Mouse (Mus musculus) left cerebral cortex, postnatal 10 days (tissue): ENCODE results near the gene Sac3d1. TPM values are rescaled to one million over a fixed set of nuclear protein-coding genes. Genes with fewer than 3 reads are reported as not detected.
A peak's percentile ranks its signal among the peaks of the same experiment; 100 is the strongest.

ENCODE experiments used
- DNase-seq, 2 experiments: peaks; one replicate each; pipeline ENCODE4 v3.0.0; 2021 to 2022; ENCODE audit warnings: low spot score in 2 of 2, mixed read lengths in 1 of 2; ENCODE audit errors: extremely low spot score in 1 of 2
- intact Hi-C: fragments of 180-260 bp; cut with DNase I; formaldehyde crosslinking; loops from one replicate; pipeline ENCODE4 v1.15.1; 2025
- total RNA-seq, 2 experiments: library from RNA; stranded (reverse); gene quantifications; 2 replicates each; pipeline ENCODE4 v1.2.3; 2021

Sac3d1 gene
- total RNA-seq, 2 experiments from 2014 or later: 23.0 to 24.7 TPM

DNA sequence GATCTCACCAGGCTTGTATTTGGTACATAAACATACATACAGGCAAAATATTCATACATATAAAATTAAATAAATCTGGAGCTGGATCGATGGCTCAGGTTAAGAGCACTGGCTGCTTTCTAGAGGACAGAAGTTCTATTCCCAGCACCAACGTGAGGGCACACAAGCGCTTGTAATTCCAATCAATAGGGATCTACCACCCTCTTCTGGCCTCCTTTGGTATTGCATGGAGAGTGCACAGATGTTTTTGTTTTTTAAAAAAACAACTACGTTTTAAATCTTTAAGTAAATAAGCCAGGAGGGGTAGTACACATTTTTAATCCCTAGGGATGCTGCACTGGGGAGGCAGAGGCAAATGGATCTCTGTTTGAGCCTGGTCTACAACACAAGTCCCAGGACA is 7.8 kb upstream of the Sac3d1 start:
- intact Hi-C loops: no loop called here
- DNase-seq: no peak

DNA sequence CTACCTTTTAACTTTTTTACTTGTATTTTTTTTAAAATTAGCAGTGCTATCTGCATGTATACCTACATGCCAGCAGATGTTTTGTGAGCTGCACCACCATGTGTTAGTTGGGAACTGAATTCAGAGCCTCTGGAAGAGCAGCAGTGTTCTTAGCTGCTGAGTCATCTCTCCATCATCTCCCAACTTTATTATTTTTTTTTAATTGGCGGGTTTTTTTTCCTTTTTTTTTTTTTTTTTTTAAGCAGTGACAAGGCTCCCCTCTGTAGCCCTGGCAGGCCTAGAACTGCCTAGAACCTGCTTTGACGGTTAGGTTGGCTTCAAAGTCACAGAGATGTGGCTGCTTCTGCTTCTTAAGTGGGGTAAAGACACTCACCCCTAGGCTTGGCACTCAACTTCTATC is 6.4 kb upstream of the Sac3d1 start:
- DNase-seq: no peak
- intact Hi-C loops: no loop called here

DNA sequence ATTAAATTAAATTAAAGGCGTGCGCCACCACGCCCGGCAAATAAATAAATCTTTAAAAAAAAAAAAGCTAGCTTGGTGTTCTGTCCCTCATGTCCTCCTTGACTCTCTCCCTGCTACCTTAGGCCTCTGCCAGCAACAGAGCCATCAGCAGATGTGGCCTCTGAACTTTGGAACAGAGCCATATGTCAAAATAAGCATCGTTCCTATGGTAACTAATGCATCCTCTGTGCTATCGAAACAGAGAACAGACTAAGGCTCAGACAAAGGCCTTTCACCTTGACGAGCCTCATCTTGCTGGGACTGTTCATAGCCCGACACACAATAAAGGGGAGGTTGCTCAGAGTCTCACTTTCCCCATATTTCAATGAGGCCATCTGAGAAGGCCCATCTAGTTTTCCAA is 4.9 kb upstream of the Sac3d1 start:
- intact Hi-C loops: no loop called here
- no peak for DNase-seq

DNA sequence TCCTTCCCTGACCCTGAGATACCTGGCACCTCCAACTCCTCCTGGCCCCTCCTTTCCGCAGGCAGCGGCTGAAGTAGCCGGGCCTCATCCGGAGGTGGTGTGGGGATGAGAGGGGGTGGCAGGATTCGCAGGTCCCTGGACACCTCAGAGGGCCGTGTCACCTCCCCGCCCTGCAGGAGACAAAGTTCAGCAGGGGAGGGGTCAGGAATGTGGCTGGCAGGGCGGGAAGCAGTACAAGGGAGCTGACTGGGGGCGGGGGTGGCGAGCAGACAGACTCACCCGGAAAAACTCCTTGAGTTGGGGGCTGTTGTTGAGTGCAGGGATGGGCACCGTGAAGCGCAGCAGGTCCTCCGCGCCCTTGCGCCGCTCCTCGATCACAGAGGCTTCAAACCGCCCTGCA is 3.3 kb upstream of the Sac3d1 start:
- intact Hi-C loops: no loop called here

DNA sequence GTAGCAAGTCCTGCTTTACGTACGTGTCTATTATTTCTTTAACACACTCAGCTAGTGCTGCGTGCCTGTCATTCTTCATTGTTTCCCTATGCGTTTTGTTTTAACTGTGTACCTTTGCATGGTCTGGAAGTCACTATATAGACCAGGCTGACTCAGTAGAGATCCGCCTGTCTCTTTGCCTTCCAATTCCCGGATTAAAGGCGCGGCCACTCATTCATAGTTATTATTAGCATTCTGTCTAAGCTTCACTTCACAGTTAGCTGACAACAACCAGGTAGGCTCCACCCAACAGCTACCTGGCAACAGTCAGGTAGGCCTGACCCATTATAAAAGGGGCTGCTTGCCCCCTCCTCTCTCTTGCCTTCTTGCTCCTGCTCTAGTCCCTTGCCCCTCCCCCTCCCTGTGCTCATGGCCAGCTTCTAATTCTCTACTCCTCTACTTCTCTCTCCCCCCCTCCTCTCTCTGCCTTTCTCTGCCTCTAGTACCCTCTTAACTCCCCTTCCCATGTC is 281 bp upstream of the Sac3d1 start:
- intact Hi-C loops: loop anchor here (5.0 kb wide), 1 partner anchor 41 kb away; the partner anchor contains the start of gene Vps51
- no peak for DNase-seq

More for the DNA sequence above, 3.3 kb upstream of the Sac3d1 start:
- DNase-seq: no peak

DNA sequence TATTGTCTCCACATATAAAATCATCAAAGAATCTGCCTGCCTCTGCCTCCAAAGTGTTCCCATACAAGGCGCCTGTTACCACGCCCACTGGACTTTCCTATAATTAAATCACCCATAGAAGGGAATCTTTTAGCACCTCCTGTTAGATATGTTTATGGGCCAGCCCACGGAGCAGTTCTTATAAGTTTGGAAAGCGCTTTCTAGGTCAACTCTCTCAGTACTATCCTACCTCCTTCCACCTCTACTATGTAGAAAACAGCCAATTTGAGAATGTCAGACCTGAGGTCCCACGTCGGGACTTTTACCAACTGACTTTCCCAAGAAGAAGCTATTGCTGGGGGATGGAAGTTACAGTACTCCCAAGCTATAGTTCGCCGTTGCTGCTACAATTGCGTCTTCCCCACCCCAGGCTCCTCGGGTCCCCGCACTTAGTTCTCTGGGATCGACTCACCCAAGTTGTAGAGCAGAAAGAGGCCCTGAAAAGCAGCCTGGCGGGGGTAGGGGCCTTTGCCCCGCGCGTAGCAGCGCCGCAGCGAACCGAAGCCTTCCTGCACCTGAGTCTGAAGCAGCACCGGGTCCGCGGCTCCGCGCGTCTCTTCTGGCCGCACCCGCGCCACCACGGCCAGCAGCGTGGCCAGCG is 984 bp downstream of the Sac3d1 start:
- no peak for DNase-seq
- intact Hi-C loops: loop anchor here (5.0 kb wide), 1 partner anchor 40 kb away; the partner anchor contains the start of gene Vps51

DNA sequence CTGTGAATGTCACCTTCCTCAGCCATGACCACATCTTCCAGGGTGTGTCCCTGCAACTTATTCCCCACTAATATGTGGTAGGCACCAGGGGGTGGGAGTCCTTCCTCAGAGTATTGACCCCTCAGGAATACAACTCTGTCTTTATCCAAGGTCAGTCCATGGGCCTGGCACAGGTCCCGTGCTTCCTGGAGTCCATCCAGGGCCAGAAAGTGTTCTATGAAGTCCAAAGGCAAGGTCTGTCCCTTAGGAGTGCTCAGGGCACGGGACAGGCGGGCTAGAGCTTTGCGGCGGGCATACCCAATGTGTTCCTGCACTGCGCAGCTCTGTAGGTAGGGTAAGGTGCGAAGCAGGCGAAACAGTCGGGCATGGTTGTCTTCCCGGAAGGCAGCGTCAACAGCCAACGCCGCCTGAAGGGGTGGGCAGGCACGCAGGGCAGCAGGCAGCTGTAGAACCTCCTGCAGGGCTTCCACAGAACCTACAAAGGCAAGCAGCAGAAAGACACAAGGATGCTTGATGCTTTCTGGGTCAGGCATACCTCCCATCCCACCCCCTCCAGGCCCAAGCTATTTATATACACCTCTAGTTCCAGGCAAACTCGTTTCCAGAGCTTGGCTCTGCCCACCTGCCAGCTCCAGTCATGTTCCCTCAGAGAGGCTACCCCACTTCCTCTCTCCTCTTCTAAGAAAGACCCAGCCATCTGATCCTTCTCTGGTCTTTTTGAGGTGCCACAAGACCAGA is 2.2 kb downstream of the Sac3d1 start:
- no peak for DNase-seq

DNA sequence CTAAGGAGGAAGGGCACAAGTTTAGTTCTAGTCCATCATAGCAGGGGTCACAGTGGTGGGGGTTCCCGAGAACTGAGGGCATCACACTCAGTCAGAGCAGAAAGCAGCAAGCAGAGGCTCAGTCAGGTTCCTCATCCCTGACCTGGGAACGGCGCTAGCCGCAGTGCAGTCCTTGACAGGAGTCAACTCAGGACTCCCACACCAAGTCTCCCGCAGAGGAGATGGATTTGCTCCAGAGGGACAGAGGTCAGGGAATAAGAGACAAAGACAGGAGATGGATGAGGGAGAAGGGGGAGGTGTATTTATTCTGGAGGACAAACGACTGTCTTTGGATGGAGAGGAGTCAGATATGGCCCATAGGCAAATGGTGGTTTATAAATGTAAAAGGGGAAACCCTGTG is 5.3 kb downstream of the Sac3d1 start:
- no peak for DNase-seq
- intact Hi-C loops: no loop called here

More for the DNA sequence above, 2.2 kb downstream of the Sac3d1 start:
- intact Hi-C loops: loop anchor here (5.0 kb wide), 1 partner anchor 39 kb away; the partner anchor contains the start of gene Vps51

DNA sequence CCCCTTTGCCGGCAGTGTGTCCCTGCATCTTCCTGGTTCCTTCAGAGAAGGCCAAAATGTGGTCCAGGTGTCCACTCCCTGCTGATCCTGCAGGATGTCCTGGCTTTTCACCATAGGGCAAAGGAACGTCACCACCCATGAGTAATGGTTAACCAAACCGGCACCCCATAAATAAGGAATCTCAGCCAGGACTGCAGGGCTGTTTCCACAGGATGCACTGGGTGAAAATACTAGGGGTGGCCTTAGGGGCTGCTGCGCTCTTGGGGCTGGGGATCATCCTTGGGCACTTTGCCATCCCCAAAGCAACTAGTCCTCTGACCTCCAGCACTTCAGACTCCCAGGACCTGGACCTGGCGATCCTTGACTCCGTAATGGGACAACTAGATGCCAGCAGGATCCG is 12.9 kb downstream of the Sac3d1 start, which contains the start of gene Naaladl1:
Gene Naaladl1 (plus strand): TSS at position 197 of the 400 bp plus-strand sequence.
- intact Hi-C loops: no loop called here
- no peak for DNase-seq

DNA sequence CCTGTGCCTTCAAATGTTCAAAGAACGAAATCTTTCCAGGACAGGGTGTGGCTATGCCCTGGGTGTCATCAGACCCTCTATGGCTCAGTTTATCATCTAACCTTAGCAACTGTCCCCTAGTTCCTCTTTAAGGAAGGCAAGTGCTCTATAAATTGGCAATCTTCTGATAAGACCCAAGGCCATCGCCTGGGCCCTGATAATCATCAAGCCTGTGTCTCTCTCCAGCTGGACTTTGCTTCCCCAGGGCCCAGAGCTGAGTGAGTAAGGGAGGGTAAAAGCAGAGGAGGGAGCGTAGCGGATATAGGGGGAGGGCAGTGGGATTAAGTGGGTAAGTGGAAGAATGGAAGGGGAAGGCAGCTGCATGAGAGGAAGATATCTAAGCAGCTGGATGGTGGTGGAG is 14.0 kb downstream of the Sac3d1 start:
- no peak for DNase-seq
- intact Hi-C loops: no loop called here

DNA sequence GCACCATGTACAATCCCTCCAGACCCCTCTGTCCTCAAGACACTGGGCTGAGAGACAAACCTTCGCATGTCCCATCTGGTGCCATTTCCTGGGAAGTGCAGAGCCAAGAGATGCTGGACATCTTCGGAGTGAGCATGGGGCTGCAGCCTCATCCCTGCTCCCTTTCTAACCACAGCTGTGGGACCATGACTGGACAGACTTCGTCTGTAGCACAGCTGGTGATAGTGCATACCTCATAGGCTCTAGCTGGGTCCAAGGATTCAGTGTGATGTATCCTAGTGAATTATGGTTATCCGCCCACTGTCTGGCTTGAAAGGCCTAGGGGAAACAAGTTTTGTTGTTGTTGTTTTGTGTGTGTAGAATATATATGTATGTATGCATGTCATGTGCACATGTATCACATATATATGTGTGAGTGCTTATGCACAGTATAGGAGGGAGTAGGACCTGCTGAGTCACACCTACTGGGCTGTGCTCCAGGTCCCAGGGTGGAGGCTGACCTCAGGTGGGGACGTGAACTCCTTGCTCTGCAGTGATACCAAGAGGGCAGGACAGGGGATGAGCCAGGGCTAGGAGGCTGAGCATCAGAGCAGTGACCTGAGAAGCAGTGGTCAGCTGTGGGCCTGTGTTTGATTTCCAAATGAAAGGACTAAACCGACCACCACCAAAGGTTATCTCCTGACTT is 16.1 kb downstream of the Sac3d1 start:
- intact Hi-C loops: no loop called here
- no peak for DNase-seq

DNA sequence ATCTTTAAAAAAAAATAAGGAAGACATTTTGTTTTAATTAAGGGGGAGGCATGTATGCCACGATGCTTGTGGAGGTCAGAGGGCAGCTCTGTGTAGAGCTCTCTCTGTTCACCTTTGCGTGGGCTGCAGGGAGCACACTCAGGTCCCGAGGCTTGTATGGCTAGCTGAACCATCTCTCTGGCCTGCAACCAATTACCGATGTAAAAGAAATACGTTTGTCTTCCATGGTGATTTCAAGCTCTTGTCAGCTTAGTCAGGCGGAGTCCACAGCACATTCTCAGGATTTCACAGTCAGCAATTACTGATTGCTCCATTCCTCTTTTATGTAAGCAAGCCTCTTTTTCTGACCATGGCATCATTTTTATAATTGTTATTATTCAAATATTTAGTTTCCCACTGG is 17.3 kb downstream of the Sac3d1 start:
- intact Hi-C loops: no loop called here
- DNase-seq: no peak

DNA sequence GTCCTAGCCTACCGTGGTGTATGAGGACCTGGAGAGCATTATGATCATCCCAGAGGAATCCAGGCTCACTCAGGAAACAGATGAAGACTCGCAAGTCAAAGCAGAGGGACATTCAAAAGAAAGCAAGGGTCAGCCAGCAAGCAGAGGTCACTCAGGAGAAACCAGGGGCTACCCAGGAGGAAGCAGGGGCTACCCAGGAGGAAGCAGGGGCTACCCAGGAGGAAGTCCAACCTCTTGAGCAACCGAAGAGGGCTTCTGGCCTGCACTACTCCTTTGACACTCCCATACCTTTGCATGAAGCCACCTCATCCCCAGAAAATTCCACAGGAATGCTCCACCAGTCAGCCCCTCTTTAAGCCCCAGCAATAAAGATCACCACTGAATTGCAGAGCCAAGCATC is 20.6 kb downstream of the Sac3d1 start:
- no peak for DNase-seq
- intact Hi-C loops: no loop called here

DNA sequence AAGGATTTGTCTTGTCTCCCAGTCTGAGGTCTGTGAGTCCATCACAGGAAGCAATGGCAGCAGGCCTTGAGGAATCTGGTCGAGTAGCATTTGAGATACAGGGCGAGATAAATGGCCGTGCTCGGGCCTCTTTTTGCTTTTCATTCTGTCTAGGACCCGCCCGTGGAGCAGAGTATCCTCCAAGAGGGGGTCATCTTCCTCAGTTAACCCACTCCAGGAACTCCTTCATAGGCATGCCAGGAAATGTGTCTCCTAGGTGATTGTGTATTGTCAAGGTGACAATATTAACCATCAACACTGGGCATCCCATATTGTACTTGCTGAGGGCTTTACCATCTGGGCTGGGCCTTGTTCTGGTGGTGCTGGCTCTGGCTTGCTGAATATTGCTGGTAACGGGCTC is 24.3 kb downstream of the Sac3d1 start, which contains the start of gene AC131692.1:
Gene AC131692.1 (plus strand): TSS at position 301 of the 400 bp plus-strand sequence.
- intact Hi-C loops: no loop called here
- DNase-seq: no peak

DNA sequence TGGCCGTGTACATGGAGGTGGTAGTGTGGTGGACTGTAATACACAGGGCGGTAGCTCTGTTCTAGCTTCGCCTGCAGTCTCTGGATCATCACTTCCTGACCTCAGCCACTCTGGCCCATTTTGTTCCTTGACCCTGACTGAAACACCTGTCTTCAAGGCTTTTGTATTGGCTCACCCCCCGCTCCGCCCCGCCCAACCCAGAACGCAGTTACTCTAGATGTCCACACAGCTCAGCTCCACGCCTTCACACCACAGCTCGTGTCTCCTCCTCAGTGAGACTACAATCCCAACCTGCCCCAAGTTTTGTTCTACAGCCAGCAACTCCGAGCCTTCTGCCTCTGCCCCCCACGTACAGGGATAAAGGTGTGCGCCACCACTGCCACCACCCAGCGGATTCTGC is 29.6 kb downstream of the Sac3d1 start:
- no peak for DNase-seq
- intact Hi-C loops: no loop called here

DNA sequence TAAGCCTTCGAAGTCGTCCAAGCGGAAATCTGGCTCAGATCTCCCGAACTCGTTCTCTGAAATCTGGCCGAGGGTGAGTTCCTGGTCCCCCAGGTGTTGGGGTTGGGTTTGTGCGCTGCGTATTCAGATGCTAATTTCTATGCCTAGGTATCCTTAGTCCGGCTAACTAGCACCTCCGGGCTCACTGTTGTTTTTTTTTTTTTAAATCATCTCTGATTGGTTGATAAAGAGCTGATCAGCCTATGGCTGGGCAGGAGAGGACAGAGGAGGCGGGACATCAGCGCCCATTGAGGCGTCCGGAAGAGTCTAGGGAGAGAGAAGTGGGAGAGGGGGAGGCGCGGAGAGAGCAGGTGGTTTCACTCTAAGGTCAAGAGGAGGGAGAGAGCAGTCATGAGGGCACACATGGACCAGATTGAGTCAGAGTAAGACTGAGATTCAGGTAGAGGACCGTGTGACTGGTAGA is 33.0 kb downstream of the Sac3d1 start:
- intact Hi-C loops: no loop called here
- peak in 1 of 2 experiments; percentile 69 for DNase-seq

DNA sequence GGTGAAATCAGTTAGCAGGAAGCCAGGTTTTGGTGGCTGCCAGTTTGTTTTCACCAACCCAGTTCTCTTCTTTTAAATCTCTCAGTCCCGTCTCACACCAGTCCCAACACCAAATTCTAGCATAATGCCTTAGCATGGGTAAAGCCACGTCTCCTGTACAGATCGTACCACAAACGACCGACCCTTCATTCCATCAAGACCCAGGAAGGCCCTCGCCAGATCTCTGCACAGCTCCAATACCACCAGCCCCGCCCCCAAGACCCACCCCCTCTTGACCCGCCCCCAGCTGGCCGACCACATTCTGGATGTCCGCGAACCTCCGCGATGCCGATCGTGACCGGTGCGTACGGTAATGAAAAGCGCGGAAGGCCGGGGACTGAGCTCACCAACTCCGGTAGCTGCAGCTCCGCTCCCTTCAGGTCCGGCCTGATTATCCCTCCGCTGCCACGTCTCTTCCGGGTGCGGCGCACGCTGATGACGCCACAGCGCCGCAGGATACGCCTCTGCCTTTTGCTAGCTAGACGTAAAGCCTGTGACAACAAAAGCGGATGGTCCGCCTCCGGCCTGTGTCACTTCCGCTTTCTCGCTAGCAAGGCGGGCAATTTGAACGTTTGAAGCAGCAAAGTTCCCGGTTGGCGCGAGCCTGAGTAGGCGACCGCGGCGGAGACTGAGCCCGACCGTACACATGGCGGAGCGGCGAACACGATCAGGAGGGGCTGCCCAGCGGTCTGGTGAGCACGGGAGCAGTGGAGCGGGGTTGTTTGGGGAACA is 33.8 kb downstream of the Sac3d1 start, which contains the start of the genes Zfpl1 and Cdca5:
Gene Zfpl1 (minus strand): TSS at position 479 of the 771 bp plus-strand sequence.
Gene Cdca5 (plus strand): TSS at position 506 of the 771 bp plus-strand sequence.
- intact Hi-C loops: no loop called here

DNA sequence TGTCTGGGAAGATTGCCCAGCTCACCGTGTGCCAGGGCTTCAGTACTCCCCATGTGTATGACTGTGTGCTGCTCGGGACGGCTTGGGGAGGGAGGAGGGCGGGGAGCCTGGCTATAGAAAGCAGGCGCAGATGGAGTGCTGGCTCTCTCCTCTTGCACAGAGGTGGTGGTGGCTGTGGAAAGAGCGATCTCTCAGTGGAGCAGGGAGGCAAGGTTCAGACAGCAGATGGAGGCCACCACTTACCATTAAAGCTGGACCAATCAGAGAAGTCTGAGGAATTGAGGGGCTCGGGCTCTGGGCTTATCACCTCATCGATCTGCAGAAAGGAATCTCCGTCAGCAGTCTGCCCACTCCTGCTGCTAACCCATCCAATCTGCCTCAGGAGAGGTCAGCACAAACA is 36.3 kb downstream of the Sac3d1 start, which contains the start of gene Gm28374:
Gene Gm28374 (minus strand): TSS at position 101 of the 400 bp plus-strand sequence.
- DNase-seq: no peak
- intact Hi-C loops: no loop called here

More for the DNA sequence above, 33.8 kb downstream of the Sac3d1 start, which contains the start of the genes Zfpl1 and Cdca5:
- peak; percentile 97 for DNase-seq
